Mouse (Mus musculus) Muller cell, postnatal 12 days (primary cell): Measurements from ENCODE around the gene Fads2.

Experiments
- DNase-seq: peaks from one replicate; pipeline ENCODE4 v3.0.0-alpha.2; 2015; ENCODE audit errors: inconsistent ontology term

The Fads2 gene

DNA sequence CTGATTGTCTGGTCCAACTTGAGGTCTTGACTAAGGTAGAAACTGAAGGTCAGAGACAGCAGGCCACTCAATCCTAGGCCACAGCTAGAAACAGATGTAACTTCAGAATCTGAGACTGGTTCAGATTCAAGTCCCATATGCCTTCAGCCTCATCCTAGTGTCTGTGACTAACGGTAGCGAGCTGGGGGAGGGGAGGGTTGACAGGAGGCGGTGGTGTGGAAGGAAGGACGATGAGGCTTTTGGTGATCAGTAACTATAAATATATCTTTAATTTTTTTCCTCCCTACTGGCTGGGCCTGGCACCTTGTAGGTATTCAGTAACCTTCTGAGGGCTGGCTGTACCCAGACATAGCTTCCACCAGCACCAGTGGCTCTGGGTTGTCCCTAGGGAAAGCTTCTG lies 86.1 kb downstream of the Fads2 start:
- no peak for DNase-seq

- no peak for DNase-seq
Measured at GRCm38 (mm10) chr19:10014824-10015223, 86.7 kb downstream of the Fads2 start.

DNA sequence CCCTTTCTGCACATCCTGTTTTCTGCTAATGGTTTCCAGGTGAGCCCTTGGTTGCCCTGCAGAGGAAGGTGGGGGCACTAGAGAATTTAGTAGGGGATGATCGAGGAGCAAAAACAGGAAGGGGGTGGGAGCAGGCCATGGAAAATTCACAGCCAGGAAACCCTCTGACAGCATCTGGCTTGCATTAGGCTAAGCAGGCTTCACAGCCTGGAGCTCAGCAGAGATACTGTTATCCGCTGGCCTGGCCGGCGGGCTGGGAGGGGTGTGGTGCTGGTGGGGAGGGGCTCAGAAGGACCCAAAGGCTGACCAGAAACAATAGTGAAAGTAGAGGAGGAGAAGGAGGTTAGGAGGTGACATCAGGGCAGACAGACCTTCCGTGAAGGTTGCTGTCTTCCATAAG lies 87.6 kb downstream of the Fads2 start:
- DNase-seq, result no peak

GRCm38 (mm10) chr19:10013348-10013747 lies 88.2 kb downstream of the Fads2 start:
- DNase-seq, result no peak

GRCm38 (mm10) chr19:10012827-10013278 lies 88.7 kb downstream of the Fads2 start:
- peak; percentile 36 for DNase-seq
